Mouse (Mus musculus) olfactory bulb, adult 2 months (tissue): ENCODE results near the gene Mmrn1.

Experiments
- CTCF ChIP-seq: fragments of 200-500 bp; IDR thresholded peaks from 2 replicates; pipeline ENCODE4 v1.5.1; 2012; ENCODE audit warnings: low read depth, mild to moderate bottlenecking, low read length, moderate library complexity; ENCODE audit not compliant: insufficient read depth
- POLR2A ChIP-seq: fragments of 200-500 bp; IDR thresholded peaks from 2 replicates; pipeline ENCODE4 v1.6.1; 2012; ENCODE audit warnings: mild to moderate bottlenecking, low read depth, low read length, moderate library complexity; ENCODE audit not compliant: insufficient read depth

DNA sequence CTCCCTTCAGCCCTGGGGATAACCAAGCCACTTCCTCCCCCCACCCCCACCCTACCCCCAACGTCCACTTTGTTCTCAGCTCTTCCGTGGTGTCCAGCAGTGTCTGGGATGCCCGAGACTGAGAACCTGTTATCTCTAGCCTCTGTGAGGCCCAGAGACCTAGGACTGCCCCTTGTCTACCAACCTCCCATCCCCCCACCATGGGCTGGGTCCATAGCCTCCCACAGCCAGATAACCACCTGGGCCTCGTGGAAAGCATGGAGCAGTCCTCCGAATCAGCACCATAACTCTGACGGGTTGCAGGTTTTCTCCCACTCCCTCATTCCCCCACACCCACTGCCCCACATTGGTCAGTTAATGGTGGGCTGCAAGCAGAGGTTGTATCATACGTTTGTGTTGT, 44.4 kb upstream of the Mmrn1 start:
- TF ChIP-seq CTCF: no peak
- no peak for TF ChIP-seq POLR2A
